Mouse (Mus musculus): ENCODE measurements around the gene Rps6ka3.

Rps6ka3 gene

DNA sequence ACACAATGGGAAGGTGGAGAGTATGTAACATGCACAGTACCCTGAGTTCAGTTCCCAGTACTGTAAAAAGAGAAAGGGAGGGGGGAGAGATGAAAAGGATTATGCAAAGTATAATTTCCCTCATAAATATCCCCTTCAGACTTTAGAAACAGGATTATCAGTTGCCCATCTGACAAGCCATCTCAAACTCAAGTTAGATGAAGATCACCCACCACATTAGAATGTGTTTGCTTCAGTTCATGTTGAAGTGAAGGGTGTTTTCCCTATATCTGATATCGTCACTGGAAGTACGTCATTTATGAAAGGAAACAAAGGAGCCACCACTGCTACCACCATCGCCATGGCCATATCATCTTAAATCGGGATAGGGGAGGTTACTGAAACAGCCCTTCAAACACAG, at the start of gene Rps6ka3:
Rps6ka3 (plus strand) TSS at position 301 of the 400 bp plus-strand sequence.
- no peak for DNase-seq (ENCODE audit: low read depth, low spot score)

DNA sequence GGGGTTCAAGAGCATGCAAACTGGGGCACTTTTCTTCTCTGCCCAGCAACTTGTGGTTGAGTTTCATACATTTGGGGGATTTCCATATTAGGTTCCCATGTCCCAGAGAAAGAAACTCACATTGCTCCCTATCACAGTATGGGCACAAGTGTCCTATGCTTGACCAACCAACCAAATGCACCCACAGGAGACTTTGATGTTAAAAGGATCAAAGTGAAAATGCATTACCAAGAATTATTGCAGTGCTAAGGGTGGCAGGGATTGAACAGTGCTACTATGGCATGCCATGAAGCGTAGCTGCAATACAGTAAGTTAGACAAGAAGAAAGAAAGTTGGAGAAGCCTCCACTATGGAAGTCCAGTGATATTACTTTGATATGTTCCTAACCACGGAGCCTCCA, 40.9 kb upstream of the Rps6ka3 start:
- DNase-seq (ENCODE audit: low read depth, low spot score): no peak

DNA sequence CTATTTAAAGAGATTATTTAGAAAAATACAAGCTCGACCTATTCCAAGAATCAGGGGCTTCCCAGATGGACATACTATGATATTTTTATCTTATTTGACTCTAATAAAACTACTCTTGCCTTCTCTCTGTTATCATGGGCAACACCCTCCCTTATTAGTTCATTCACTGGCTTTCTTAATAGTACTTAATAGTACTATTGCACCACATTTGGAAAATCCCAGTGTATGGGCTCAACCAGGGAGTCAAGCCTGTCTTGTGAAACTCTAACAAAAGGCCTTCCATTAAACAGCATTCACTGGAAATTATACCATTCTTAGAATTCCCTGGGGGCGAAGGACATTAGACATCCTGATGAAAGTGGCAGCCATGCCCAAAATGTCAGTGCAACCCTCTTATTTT, 38.5 kb upstream of the Rps6ka3 start:
- DNase-seq (ENCODE audit: low read depth, low spot score): no peak

DNA sequence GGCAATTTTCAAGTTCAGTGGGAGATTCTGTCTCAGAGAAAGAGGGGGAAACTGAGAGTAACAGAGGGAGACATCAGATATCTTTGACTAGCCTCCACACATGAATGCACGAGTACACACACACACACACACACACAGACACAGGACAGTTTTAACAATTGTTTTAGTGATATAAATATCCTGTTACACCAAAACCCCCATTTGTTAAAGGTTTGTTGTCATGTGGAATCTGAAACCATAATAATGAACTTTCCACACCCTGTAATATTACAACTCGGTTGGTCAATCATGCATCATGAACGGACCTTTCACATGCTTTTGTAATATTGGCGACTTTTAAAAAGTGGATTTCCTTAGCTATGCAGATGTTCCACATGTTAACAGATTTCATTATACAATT, 18.5 kb upstream of the Rps6ka3 start:
- DNase-seq (ENCODE audit: low read depth, low spot score): no peak

DNA sequence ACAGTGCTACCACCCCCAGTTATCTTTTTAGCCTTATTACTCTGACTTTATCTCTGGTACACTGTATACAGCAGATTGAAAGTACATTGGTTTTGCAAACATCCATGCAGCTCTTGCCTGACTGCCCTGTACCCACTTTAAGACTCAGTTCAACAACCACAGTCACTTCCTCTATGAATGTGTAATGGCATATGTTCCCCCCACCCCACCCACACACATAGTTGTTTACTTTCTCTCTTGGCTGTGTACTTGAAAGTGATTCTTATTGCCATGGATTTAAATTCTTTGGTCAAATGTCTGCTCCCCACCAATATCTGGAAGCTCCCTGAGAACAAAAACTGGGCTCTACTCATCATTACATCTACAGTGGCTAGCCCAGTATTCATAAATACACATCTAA, 10.6 kb upstream of the Rps6ka3 start:
- DNase-seq (ENCODE audit: low read depth, low spot score): no peak

DNA sequence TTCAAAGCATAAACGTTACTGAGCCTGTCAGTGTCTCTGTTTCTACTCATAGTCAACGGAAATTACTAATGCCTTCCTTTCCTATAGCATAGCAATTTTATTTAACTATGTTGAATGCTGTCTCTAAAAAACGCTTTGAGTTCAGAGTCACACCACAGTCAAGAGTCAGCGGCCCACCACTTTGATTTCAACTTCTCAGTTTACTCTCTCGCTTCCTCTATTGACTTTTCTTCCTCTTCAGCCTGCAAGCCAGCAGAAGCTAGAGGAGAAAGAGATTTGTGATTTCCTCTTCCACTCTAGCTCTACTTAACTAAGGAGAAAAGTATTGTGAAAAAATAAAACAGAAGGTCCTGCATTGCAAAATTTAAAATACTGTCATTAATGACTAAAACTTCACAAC, 10.0 kb upstream of the Rps6ka3 start:
- no peak for DNase-seq (ENCODE audit: low read depth, low spot score)

DNA sequence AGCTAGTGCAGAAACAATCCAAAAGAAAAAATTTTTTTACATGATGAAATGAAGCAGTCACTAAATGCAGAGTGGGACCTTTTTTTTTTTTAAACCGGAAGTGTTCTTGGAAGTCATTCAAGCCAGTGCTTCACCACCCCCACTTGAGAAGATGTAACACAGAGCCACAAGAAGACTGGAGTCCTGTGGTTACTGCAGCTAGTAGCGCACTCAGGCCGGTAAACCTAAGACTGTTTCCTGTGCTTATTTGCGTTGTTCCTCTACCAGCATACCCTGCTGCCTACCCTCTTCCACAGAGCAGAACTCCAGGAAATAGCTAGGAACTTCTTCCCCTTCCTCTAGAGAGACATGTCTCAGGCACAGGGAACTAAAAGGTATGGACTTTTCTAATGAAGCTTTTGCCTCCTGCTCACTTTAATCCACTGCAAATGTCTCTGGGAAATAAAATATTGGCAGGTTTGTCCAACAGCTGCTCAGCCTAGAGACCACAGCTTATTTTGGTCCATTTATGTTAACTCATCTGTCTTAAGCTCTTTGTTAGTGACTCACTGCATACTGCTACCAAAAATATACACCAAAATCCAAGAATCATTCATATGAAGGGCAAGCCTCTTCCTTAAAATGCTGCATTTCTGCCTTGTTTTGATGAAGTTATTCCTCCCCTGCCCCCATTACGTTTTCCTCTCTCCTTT, 931 bp downstream of the Rps6ka3 start:
- DNase-seq (ENCODE audit: low read depth, low spot score): no peak

DNA sequence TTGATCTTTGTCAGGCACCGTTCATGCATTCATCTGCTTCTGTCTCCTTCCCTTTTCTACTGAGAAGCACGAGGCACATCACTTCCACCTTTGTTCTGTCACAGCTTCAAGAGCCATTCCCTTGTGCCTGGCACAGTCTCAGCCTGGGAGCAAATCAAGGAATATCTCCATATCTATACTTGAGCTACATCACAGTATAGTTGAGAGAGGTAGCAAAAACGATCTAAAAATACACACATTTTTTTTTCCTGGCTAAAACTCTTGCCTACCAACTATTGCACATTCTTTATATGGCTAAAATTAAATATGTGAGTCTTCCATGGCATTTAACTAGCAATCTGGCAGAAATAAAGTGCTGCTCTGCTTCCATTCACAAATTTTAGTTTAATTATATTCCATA, 5.1 kb downstream of the Rps6ka3 start:
- DNase-seq (ENCODE audit: low read depth, low spot score): no peak

DNA sequence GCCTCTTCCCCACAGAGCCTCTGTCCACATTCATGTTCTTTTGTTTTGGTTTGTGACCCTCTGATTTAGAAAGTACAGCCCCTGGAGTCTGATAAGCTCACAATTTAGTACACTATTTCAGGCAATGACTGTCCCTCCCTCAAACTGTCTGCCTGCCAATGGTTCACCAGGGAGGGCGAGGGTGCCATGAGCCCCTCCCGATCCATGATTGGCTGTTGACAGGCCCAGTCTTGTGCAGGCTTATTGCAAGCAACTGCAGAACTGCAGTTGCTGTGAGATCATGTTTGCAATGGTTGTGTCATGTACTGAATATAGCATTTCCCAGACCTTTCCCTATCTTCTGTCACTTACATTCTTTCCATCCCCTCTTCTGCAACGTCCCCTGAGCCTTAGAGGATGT, 12.4 kb downstream of the Rps6ka3 start:
- DNase-seq (ENCODE audit: low read depth, low spot score): no peak

DNA sequence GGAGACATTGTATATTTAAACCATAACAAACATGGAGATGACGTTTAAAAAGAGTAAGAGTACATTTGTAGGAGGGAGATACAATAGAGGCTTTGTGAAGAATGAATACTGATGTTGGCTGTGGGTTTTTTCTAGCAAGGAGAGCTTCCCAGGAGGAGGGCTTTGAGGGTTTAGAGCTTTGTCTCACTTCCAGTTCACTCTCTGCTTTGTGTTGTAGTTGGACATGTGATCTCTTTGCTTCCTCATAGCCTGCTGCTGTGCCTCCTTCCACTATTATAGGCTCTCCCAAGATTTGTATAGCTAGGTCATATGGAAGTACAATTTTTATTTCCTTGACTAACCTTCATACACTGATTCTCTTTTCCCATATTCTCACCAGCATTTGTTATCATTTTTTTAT, 27.2 kb downstream of the Rps6ka3 start:
- no peak for DNase-seq (ENCODE audit: low read depth, low spot score)

DNA sequence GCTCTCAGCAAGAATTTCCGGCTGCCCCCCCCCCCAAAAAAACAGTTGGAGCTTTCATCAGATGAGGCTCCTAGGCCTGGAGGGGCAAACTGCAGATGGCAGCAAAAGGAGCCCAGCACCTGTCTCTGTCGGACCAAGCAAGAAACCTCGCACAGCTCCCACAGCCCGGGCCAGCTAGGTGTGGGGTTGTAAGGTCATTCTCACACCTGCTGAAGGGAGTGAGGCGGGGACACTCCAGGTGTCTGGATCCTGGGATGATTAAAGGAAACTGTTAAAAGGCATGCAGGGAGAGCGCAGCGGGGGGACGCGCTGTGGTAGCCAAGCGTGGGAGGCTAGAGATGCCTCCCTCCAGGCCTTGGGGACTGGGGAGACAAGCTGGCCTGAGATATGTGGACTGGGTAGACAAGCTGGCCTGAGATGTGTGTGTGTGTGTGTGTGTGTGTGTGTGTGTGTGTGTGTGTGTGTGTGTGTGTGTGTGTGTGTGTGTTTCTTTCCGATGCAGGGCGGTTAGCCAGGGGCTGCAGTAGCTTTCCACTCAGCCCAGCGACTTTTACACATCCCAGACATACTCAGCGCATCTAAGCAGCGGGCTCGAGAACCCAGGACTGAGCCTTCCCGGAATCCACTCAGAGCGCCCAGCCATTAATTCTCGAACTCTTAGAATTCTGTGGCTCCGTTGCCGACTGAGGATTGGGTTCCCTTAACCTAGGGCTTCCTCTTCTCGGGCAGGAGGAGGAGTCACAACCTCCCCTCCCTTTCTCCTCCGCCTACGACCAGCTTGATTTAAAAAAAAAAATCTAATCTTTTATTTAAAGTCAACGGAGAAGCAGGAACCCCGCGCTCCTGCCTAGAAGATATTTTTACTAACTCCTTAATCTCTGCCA, 44.1 kb downstream of the Rps6ka3 start:
- DNase-seq (ENCODE audit: low read depth, low spot score): peak; percentile 9

DNA sequence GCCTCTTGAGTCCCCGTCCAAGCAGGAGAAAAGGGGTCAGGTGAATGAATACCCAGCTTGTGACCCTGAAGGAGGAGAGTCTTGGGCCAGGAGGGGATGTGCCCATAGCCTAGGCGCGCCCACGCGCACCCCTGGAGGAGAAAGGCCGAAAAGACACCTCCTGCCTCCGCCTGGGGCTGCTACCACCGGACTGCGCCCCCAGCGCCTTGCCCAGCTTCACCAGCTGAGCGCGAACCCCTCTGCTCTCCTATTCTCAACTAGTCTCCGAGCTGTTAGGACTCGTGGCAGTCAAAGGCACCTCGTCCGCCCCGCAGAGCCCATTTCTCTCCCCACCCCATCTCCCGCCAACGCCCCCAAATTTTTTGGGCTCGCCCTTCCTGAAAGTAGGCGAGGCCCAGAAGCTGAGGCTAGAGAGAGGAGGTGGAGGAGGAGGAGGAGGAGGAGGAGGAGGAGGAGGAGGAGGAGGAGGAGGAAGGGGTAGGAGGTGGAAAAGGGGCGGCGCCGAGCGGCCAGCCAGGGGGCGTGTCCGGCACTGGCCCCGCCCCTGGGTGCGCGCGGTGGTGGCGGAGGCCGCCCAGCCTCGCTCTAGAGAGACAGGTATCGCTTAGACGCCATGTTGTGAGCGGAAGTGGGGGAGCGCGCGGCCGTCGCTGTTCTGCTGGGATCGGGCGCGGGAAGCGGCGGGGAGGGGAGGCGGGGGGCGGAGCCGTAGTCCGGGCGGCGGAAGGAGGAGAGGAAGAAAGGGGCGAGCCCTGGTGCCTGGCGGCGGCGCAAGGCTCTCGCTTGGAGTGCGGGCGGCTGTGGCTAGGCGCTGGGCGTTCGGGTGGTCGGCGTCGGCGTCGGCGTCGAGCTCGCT, 45.2 kb downstream of the Rps6ka3 start:
- peak; percentile 84 for DNase-seq (ENCODE audit: low read depth, low spot score)

DNA sequence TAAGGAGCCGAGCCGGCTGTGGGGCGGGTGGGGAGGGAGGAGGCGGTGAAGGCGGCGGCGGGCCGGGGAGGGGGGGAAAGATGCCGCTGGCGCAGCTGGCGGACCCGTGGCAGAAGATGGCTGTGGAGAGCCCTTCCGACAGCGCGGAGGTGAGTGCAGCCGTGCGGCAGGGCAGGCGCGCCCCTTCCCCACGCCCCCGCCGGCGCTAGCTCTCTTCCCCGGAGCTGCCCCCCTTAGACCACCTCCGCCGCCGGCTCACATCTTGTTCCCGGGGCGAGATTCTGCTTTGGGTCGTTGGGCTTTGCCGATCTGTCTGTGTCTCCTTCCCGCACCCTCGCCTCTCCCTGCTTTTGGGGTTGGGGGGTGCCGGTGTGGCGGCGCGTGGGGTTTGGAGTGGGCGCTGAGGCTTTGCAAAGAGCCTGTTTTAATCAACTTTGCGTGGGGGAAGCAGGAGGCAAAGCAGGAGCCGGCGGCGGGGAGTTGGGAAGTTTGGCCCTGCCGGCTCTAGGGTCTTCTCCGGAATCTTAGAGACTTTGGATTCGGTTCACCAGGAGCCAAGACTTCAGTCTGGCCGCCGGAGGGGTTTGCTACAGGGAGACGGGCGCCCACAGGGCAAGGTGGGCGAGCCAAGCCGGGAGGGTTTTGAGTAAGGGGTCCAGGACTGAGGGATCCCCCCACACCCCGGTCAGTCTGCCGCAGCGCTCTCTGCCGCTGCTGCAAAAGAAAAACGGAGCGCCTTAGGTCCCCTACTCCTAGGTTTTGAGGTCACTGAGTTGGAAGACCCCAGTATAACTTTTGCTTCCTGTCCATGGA, 46.1 kb downstream of the Rps6ka3 start:
- DNase-seq (ENCODE audit: low read depth, low spot score): no peak

DNA sequence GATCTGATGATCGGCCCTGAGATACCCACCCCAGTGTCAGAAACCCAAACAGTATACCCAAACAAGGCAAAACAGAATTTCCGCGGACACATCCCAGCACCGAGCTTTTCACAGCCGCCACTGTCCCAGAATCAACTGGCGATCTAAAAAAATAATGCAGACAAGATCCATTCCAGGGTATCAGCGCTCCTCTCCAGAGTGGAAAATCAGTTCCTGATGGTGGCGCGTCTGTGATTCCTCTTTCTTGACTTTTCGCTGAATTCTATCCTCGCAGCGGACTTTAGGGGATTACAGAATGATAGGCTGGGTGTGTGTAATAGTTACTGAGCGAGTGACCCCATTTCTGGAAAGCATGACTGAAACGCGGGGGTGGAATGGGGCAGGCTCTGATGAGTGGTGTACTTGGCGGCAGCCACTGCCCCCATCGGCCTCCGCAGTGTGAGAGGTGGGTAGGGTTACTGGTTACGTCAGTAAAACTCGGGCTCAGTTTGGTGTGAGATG, 46.9 kb downstream of the Rps6ka3 start:
- DNase-seq (ENCODE audit: low read depth, low spot score): peak; percentile 36

DNA sequence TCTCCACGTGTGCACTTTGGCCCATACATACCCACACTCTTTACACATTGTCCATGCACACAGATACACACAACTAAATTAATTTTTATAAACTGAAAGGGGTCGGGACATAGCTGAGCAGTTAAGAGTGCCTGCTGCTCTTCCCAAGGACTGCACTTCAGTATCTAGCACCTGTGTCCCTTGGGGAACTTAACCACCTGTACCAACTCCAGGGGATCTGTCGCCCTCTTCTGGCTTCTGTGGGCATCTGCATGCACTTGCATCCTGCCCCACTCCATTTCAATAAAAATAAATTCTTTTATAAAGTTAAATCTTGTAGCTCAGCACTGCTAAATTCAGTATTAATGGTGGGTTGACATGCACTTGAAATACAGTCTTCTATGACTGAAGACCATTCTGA, 54.6 kb downstream of the Rps6ka3 start:
- DNase-seq (ENCODE audit: low read depth, low spot score): no peak

DNA sequence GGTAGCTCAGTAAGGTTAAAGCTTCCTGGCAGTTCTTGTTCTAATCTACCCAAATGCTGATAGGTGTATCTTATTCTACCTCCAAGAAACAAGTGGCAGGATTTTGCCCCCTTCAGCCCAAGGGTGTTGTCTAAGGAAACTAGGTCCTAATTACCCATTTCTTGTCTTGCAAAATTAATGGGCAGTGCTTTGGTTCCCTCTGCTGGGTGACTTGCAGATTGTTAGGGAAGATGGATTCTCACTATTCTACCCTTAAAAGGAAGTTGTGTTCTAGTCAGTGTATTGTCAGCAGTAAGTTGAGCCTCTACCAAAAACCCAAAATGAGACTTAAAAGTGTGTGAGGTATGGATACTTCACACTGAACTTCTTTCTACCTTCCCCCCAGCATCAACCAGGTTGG, 59.0 kb downstream of the Rps6ka3 start:
- no peak for DNase-seq (ENCODE audit: low read depth, low spot score)

DNA sequence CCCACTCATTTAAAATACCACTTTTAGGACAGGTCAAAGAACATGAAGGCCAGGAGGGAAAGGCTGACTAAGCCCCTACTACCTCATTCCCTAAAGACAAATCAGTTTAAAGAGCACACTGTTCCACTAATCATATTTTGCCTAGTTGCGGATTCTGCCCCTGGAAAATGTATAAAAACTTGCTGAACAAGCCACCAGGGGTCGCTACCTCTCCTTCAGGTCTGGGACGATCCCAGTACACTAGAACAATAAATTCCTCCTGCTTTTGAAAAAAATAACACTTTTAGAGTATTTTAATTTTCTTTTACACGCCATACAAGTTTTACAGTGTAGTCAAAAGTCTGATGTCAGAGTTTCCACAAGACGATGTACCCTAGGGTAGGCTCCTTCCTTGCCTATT, 76.7 kb downstream of the Rps6ka3 start:
- DNase-seq (ENCODE audit: low read depth, low spot score): no peak

DNA sequence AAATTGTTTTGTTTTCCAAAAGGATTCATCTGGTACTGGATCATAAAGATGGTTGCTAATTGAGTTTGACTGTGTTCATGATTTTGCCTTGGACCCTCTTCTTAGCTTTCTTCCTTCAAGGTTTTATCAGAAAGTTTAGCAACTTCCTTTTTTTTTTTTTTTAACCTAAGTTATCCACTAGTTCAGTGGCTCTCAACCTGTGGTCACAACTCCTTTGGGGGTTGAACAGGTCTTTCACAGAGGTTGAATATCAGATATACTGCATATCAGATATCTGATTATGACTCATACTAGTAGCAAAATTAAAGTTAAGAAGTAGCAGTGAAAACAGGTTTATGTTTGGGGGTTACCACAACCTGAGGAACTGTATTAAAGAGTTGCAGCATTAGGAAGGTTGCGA, 85.8 kb downstream of the Rps6ka3 start:
- DNase-seq (ENCODE audit: low read depth, low spot score): no peak

DNA sequence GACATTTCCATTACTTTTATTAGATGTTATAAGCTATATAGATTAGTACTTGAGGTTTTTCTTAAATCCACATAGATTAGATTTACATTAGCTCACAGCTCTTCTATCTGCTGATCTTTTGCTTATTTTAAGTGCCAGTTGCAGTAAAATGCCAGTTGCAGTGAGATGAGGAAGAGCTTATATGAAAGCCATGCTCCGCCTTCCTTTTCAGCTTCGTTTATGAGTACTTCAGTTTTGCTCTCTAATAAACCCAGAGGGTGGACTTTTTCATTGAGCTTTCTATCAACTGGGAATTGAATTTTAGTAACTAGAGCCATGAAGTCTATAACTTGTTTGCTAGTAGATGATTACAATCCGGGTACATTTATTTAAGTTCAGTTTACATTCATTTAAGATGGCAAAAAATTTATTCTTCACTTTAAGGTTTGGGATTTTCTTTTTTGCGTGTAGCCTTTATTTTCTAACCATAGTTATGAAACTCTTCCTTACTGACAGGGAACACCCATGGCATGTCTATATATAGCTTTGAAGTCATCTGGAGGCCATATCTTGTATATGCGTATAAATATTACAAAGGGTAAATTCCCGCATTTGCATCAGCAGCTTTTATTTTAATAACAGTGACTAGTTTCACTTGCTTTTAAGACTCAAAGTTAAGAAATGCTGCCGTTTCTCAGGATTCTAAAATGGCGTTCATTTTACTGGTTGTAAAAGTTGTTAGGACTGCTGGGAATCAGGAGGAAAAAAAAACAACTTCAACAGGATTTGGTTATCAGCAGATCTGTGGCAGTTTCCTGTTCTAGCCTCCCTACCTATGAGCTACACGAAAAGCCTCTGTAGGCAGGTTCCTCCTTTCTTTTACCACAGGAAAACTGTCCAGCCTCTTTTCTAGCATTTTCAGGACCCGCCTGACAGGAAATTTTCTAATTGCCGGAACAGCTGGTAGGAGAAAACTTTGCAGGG, 92.5 kb downstream of the Rps6ka3 start:
- no peak for DNase-seq (ENCODE audit: low read depth, low spot score)

DNA sequence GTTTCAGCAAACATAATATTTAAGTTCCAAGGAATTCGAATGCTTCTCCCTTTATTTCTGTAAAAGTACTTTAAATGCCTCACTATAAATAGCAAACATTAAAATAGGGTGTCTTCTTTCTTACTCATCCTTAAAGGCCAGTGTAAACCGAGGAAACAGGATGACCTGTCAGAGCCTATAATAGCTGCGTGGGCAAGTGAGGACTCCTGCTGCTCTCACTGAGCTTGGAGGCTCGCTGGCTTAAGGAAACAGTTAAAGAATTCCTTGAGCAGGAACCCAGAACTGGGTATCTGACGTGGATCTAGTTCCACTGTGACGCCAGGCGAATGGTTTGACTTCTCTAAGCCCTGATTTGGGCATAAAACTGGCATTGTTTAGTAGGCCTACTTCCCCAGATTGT, 105.2 kb downstream of the Rps6ka3 start:
- DNase-seq (ENCODE audit: low read depth, low spot score): no peak

Data from forelimb bud, embryonic 11.5 days (tissue).